Mouse (Mus musculus) midbrain, embryonic 11.5 days (tissue): ENCODE measurements around the gene Mgat4a. TPM values are rescaled to one million over a fixed set of nuclear protein-coding genes. Genes with fewer than 3 reads are reported as not detected.
"Not testable (repeated sequence)": the region's sequence is repeated elsewhere in the genome, so short reads cannot be mapped to it uniquely, and the experiment has no call there.

Source experiments
- ATAC-seq: fragments of 200-750 bp; cut with Nextera tagmentation; 2 replicates; pipeline ENCODE4 v1.8.0; 2017; ENCODE audit warnings: moderate TSS enrichment, moderate library complexity; ENCODE audit not compliant: low FRiP score
- DNase-seq: peaks from one replicate; pipeline ENCODE4 v3.0.0; 2015; ENCODE audit warnings: low spot score; ENCODE audit errors: missing footprints
- H3K27ac ChIP-seq: fragments of 300-500 bp; sonication (generic); 2 replicates; pipeline ENCODE4 v1.5.1; 2014; ENCODE audit warnings: low read depth, low read length
- H3K27me3 ChIP-seq: fragments of 300-500 bp; sonication (generic); 2 replicates; pipeline ENCODE4 v1.6.1; 2014; ENCODE audit warnings: mild to moderate bottlenecking, low read length, moderate library complexity, mixed read lengths; ENCODE audit not compliant: control insufficient read depth, insufficient read depth
- H3K36me3 ChIP-seq: fragments of 300-500 bp; sonication (generic); 2 replicates; pipeline ENCODE4 v1.6.1; 2014; ENCODE audit warnings: mild to moderate bottlenecking, low read length, moderate library complexity, mixed read lengths; ENCODE audit not compliant: control insufficient read depth, insufficient read depth
- H3K4me1 ChIP-seq: fragments of 300-500 bp; sonication (generic); 2 replicates; pipeline ENCODE4 v1.6.1; 2014; ENCODE audit warnings: low read length; ENCODE audit not compliant: control insufficient read depth, insufficient read depth
- H3K4me2 ChIP-seq: fragments of 300-500 bp; sonication (generic); 2 replicates; pipeline ENCODE4 v1.6.1; 2014; ENCODE audit warnings: mild to moderate bottlenecking, moderate library complexity
- H3K4me3 ChIP-seq: fragments of 300-500 bp; sonication (generic); 2 replicates; pipeline ENCODE4 v1.5.1; 2014; ENCODE audit warnings: low read depth, low read length
- H3K9ac ChIP-seq: fragments of 300-500 bp; sonication (generic); 2 replicates; pipeline ENCODE4 v1.6.1; 2014; ENCODE audit warnings: low read length
- H3K9me3 ChIP-seq: fragments of 300-500 bp; sonication (generic); 2 replicates; pipeline ENCODE4 v1.6.1; 2016; ENCODE audit warnings: low read length; ENCODE audit not compliant: control insufficient read depth
- WGBS: fragments of 180-500 bp; shearing (Covaris S2); extraction: QIAGEN DNeasy Blood & Tissue Kit; methylation state at CpG from one replicate; pipeline ENCODE4 v1.1.7; 2014; 5-methylcytosine and 5-hydroxymethylcytosine counted together
- polyA plus RNA-seq: library from polyadenylated mRNA; unstranded; fragments of >200 nt; fragmentation: Nextera tagmentation; extraction: Ambion mirVana; gene quantifications from 2 replicates; pipeline ENCODE4 v1.2.1, GENCODE M21; 2014

Gene Mgat4a
- polyA plus RNA-seq, 1 experiment from 2014 or later = 5.7 TPM

DNA sequence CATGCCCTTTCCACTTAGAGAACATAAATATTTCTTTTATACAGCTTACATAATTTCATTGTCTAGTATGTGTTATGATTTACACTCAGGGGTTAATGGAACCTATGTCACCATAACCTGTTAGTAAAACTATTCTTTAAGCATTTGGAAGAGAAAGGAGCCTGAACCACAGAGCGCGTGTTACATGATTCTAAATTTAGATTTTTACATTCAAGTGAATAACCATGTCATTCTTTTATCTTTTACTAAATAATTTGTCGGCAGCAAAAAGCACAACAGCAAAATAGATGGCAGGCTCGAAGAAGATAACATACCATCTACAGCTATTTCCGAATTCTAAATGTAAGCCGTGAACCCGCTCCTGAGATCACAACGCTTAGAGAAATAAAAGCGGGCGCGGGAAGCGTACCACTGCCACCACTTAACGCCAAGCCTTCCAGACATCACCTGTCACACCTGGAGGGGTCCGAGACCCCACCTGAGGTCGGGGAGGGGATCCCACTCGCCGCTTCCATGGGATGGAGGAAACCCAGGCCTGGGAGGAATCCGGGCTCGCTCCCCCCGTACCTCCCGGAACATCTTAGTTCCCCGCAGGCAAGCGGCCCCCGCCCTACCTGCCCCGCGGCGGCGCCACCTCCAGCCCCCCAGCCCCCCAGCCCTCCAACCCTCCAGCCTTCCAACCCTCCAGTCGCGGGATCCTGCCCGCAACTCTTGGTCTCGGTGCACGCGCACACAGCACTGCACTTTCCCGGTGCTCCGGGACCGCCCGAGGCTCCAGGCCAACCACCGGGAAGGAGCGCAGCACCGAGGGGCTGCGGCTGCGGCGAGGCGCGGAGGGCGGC, 627 bp downstream of the Mgat4a start:
- ATAC-seq (peak; percentile 81), DNase-seq (peak; percentile 85)
- 4% methylated on average over 45 of the region's 47 CpGs for WGBS
- Histone ChIP-seq H3K27me3 (peaks cover 6% of the 10 kb centered on the region), H3K4me2 (peak overlapping the region; percentile 96), H3K36me3 (no peaks in the 10 kb centered on the region), H3K4me1 (peaks cover 7% of the 10 kb centered on the region; the same call in 1 of the 2 replicates), H3K9me3 (no peaks in the 10 kb centered on the region), H3K4me3 (peak overlapping the region; percentile 75), H3K27ac (no peak overlapping the region), H3K9ac (peak overlapping the region; percentile 73)

DNA sequence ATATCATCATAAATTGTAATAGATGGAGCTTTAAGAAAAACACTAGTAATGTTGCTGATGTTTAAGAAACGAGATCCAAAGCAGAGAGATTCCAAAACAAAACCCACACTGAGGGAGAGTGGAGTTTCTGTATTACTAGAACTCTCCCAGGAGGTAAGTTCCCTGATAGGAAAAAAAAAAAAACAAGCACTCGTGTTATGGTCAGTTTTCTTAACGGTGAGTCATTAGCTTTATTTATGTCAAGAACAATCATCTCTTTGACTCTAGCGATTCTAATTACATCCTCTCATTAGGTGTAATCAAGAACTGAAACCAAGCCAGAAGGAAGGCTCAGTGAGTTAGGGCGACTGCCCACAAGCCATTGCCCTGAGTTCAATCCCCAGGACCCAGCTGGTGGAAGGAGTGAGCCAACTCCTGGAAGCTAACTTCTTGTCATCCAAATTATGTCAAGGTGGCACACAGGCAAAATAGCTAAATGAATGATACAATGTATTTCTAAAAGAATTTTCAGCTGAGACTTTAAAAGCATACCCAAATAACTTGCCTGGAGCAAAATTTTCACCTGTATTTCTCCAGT, 6.2 kb downstream of the Mgat4a start:
- H3K27me3 ChIP-seq = no peaks in the 10 kb centered on the region
- DNase-seq (no peak), ATAC-seq (no peak)
- H3K4me2 ChIP-seq = no peak overlapping the region
- no peak overlapping the region for H3K4me3 ChIP-seq
- 79% methylated on average over 5 of the region's 5 CpGs for WGBS
- no peaks in the 10 kb centered on the region for H3K4me1 ChIP-seq
- H3K36me3 ChIP-seq = no peaks in the 10 kb centered on the region
- H3K27ac ChIP-seq = no peak overlapping the region
- no peak overlapping the region for H3K9ac ChIP-seq
- H3K9me3 ChIP-seq = no peaks in the 10 kb centered on the region

DNA sequence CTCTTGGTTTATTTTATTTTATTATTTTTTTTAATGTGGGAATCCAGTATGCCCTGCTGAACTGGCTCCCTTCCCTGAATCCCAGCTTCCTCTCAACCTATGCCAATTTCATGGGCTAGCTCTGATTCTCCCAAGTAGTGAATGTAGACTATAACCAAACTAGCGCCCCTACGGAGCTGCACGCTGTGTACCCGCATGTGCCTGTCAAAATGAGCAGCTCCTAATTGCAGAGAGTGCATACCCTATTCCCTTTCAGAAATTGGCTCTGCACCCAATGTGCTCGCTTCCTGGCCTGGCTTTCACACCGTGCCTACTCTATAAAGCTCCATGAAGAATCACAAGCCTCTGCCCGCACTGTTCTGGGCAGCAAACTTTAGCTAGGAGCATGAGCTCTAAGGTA, 7.6 kb downstream of the Mgat4a start:
- 95% methylated on average over 7 of the region's 7 CpGs for WGBS
- no peak for DNase-seq
- no peaks in the 10 kb centered on the region for H3K36me3 ChIP-seq
- no peak overlapping the region for H3K27ac ChIP-seq
- H3K4me2 ChIP-seq = no peak overlapping the region
- no peak overlapping the region for H3K4me3 ChIP-seq
- ATAC-seq = no peak
- no peak overlapping the region for H3K9ac ChIP-seq
- no peaks in the 10 kb centered on the region for H3K9me3 ChIP-seq
- no peaks in the 10 kb centered on the region for H3K4me1 ChIP-seq
- H3K27me3 ChIP-seq = no peaks in the 10 kb centered on the region

DNA sequence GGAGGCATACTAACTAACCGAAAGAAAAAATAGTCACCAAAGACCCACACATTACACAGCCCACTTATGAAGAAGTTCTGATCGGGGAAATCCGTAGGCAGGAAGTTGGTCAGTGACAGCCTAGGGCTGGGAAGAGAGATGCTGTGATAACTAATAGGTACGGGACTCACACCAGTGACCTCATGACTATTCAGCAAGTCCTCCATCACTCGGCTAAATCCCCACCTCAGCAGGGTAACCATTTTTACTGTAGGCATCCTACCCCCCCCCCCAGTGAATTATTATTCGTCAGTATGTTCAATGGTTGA, 8.3 kb downstream of the Mgat4a start:
- 90% methylated on average over 6 of the region's 6 CpGs for WGBS

DNA sequence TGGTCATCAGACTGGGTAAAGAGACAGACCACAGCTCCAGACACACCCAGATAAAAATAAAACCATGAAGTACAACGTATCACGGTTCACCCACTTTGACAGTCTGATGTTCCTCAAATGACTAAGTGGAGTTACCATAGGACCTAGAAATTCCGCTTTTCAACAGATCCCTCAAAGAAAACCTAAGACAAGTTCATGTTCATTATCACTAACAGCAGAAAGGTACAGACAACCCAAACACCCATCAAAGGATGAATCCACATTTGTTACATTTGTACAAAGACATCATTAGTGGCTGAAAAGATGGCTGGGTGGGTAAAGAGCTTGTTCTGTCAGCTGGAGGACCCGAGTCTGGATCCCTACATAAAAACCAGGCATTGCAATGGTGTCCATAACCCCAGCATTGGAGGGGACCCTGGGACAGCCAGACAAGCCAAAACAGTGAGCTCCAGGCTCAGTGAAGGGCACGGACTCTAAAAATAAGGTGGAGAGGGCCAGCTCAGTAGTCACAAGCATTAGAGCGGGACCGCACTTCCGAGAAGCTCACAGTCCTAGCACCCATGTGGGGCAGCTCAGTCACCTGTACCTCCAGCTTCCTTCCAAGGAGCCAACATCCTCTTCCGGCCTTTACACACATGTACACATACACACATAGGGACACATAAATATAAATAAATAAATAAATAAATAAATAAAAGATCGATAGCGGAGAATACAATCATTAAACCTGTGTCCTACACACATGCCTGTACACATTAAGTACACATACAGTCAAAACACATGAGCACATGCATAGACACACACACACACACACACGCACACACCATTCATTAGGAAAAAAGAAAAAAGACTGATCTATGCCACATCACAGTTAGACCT, 8.9 kb downstream of the Mgat4a start:
- H3K4me1 ChIP-seq = no peaks in the 10 kb centered on the region
- no peak overlapping the region for H3K9ac ChIP-seq
- DNase-seq (no peak), ATAC-seq (no peak)
- no peaks in the 10 kb centered on the region for H3K36me3 ChIP-seq
- WGBS = 93% methylated on average over 12 of the region's 12 CpGs
- no peaks in the 10 kb centered on the region for H3K27me3 ChIP-seq
- H3K4me3 ChIP-seq = no peak overlapping the region
- H3K27ac ChIP-seq = no peak overlapping the region
- H3K9me3 ChIP-seq = no peaks in the 10 kb centered on the region
- H3K4me2 ChIP-seq = no peak overlapping the region

More for the DNA sequence above, 8.3 kb downstream of the Mgat4a start:
- Histone ChIP-seq H3K27ac (no peak overlapping the region), H3K9me3 (no peaks in the 10 kb centered on the region), H3K27me3 (no peaks in the 10 kb centered on the region), H3K4me2 (no peak overlapping the region), H3K4me1 (no peaks in the 10 kb centered on the region), H3K9ac (no peak overlapping the region), H3K36me3 (no peaks in the 10 kb centered on the region), H3K4me3 (no peak overlapping the region)
- ATAC-seq = no peak
- no peak for DNase-seq

DNA sequence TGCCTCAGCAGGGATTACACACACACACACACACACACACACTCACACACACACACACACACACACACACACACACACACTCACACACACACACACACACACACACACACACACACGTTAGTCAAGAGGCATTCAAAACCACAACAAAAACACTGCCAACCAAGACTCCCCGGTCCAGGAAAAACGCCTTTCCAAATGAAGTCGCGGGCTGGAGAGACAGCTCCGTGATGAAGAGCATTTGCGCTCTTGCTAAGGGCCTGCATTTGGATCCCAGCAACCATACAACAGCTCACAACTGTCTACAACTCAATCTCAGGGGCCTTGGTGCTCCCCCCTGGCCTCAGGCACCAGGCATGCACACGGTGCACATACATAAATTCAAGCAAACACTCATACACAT, 10.8 kb downstream of the Mgat4a start:
- DNase-seq (no peak), ATAC-seq (no peak)
- H3K27me3 ChIP-seq = no peaks in the 10 kb centered on the region
- no peak overlapping the region for H3K4me3 ChIP-seq
- H3K4me2 ChIP-seq = no peak overlapping the region
- whole genome bisulfite sequencing = 74% methylated on average over 8 of the region's 8 CpGs
- H3K36me3 ChIP-seq = no peaks in the 10 kb centered on the region
- H3K9ac ChIP-seq = no peak overlapping the region
- H3K9me3 ChIP-seq = no peaks in the 10 kb centered on the region
- H3K4me1 ChIP-seq = no peaks in the 10 kb centered on the region
- H3K27ac ChIP-seq = no peak overlapping the region

DNA sequence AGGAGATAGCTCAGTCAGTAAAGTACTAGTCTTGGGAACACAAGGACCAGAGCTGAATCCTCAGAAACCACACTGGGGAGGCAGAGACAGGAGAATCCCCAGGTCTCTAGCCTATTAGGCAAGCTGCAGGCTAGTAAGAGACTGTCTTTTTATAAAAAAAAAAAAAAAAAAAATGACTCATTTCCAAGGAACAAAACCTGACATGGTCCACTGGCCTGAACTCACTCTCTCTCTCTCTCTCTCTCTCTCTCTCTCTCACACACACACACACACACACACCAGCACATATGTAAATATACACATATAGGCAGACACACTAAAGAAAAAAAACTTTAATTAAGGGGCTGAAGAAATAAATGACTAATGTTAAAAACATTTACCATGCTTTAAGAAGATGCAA, 14.6 kb downstream of the Mgat4a start:
- Histone ChIP-seq H3K4me3 (no peak overlapping the region), H3K4me2 (no peak overlapping the region), H3K4me1 (no peaks in the 10 kb centered on the region), H3K36me3 (no peaks in the 10 kb centered on the region), H3K27ac (no peak overlapping the region), H3K27me3 (no peaks in the 10 kb centered on the region), H3K9me3 (no peaks in the 10 kb centered on the region), H3K9ac (no peak overlapping the region)
- ATAC-seq (no peak), DNase-seq (no peak)

DNA sequence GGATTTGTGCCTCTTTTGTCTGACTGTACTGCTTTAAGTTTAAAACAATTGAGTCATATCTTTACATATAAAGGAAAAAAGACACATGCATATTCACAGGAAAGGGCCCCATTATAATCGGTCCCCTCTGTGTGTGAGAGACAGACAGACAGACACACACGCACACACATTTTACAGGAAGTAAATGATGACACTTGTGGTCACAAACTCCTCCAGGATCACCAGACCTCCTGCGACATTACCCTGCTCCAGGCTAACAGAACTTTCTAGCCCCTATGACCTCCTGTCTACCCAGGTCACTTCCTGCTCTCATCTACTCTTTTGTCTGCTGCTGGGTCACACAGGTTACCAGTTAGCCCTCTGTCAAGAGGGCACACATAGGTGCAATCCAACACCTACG, 16.1 kb downstream of the Mgat4a start:
- no peak overlapping the region for H3K4me3 ChIP-seq
- H3K27ac ChIP-seq = no peak overlapping the region

DNA sequence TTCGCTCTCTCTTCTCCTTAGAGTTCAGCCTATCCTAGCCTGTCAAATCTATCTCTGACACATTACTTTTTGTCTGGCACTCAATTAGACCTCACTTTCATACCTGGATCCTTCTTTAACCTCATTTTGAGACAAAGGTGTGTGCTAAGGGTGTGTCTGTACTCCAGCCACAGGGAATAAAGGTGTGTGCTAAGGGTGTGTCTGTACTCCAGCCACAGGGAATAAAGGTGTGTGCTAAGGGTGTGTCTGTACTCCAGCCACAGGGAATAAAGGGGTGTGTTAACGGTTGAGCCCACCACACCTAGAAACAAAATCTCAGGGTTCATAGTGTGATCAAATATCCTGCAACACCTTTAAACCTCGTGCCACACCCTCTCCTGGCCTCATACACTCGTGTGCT, 16.7 kb downstream of the Mgat4a start:
- DNase-seq = not testable (repeated sequence)
- WGBS = 86% methylated on average over 4 of the region's 4 CpGs

More for the DNA sequence above, 16.1 kb downstream of the Mgat4a start:
- 89% methylated on average over 4 of the region's 4 CpGs for WGBS
- no peaks in the 10 kb centered on the region for H3K4me1 ChIP-seq
- H3K4me2 ChIP-seq = no peak overlapping the region
- no peaks in the 10 kb centered on the region for H3K36me3 ChIP-seq
- H3K9me3 ChIP-seq = no peaks in the 10 kb centered on the region
- no peak for ATAC-seq
- no peak for DNase-seq
- H3K9ac ChIP-seq = no peak overlapping the region
- H3K27me3 ChIP-seq = no peaks in the 10 kb centered on the region

More for the DNA sequence above, 16.7 kb downstream of the Mgat4a start:
- H3K9me3 ChIP-seq, H3K9ac ChIP-seq, H3K27me3 ChIP-seq, ATAC-seq, H3K4me3 ChIP-seq, H3K36me3 ChIP-seq, H3K4me2 ChIP-seq, H3K27ac ChIP-seq, H3K4me1 ChIP-seq: not testable (repeated sequence)
